Mouse (Mus musculus): Measurements from ENCODE around the gene Ank.
"Not testable (repeated sequence)": the region's sequence is repeated elsewhere in the genome, so short reads cannot be mapped to it uniquely, and the experiment has no call there.

Ank gene

DNA sequence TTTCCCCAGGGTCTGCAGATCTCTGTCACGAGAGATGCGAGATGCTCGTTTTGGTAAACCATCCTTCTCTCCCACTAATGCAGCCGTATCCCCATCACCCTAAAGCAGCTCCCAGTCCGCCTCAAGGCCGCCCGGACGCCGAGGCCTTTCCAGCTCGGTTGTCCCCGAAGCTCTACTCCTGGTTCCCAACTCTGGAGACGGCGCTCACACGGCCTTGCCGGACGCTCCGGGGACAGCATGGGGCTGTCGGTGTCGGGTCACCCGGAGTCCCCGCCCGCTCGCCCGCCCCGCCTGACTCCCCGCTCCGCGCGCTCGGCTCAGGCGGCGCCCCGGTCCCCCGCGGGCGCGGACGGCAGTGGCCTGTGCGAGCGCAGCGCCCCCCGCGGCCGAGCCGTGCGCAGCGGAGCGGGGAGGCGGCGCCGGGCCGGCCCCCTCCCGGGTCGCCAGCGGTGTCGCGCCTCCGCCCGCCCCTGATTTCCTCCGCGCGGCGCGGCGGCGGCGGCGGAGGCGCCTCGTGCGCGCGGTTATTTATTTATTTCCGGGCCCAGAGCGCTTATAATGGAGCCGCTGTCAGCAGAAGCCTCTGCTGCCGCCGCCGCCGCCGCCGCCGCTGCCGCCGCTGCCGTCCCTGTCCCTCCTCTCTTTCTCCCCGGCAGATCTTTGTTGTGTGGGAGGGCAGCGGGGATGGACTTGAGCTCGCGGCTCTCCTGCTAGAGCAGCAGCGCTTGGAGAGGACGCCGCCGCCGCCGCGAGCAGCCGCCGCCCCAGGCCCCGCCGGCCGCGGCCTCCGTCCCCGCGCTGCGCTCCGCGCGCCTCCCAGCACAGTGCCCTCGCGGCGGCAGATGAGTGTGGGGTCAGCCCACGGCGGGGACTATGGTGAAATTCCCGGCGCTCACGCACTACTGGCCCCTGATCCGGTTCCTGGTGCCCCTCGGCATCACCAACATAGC is at the start of gene Ank:
TSS of gene Ank (plus strand) at position 547 of the 950 bp plus-strand sequence.
- DNase-seq, result peak; percentile 85

DNA sequence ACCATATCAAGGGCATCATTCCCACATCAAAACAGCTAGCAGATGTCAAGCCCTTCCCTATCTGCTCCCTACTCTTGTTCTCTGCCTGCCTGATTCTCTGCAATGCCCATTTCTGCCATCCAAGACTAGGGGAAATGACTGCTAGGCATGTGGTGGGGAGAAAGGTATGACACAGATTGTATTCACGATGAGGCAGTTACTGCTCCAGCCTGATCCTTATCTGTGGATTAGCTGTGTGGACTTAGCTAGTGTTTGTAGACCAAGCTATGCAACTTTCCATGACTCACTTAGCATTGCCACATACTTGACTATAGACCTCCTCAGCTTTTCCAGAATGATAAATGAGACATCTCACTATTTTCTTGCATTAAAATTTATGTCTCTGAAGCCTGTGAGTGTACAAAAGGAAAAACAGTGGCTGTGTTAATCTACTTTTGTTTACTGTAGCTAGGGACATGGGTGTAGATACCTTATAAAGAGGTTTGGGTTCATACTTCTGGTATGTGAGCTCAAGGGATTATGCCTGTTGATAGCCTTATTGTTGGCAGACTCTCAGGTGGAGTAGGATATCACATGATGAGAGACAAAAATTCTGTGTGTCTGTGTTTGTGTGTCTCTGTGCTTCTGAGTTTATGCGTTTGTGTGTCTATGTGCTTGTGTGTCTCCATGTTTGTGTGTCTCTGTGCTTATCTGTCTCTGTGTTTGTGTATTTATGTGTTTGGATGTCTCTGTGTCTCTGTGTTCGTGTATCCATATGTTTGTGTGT is 47.7 kb upstream of the Ank start:
- DNase-seq, result no peak

DNA sequence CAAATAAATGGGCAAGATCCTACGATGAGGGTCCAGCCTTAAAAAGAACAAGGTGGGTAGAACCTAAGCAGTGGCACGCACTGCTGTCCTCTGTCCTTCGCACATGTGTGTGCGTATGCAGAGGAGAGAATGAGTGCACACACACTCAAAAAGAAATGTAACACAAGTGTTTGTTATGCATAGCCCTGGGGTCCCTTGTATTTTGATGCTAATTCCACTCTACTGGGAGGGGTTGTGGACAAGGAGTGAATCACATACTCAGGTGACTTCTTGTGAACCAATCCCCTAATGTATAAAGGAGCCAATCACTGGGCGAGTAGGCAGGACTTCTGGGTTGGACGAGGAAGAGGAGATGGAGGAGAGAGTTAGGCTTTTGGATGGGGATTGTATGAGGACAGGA is 44.9 kb upstream of the Ank start:
- no peak for DNase-seq

DNA sequence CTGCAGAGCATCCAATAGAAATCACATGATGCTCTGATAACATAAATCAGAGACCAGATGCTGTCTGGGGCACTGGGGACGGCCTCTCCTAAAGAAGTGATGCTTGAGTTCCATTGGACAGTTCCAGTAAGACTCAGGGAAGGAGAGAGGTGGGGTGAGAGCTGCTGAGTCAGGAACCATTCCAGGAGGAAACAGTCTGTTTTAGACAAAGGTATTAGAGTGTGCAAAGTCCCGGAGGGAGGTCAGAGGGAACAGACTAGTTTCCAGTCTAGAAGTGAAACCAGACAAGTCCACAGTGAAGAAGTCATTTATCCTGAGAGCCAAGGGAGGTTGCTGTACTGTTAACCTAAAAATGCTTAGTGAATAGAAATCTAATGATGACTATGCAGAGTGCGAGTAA is 38.9 kb upstream of the Ank start:
- DNase-seq, result no peak

DNA sequence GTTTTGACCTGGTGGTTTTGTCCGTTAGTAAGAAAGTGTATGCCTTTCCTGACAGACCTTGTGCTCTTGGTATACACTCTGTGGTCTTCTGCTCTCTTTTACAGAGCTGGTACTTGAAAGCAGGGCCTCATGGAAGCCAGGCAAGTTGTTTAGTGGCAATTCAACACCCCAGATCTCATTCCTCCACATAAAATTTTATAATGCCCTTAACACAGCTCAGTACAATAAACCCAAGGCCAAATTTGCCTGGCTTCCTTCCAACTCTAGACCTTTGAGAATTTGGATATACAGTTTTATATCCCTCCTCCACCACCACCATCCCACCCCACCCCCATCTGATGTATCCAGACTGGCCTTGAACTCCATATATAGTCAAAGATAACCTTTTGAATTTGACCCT is 36.2 kb upstream of the Ank start:
- no peak for DNase-seq

DNA sequence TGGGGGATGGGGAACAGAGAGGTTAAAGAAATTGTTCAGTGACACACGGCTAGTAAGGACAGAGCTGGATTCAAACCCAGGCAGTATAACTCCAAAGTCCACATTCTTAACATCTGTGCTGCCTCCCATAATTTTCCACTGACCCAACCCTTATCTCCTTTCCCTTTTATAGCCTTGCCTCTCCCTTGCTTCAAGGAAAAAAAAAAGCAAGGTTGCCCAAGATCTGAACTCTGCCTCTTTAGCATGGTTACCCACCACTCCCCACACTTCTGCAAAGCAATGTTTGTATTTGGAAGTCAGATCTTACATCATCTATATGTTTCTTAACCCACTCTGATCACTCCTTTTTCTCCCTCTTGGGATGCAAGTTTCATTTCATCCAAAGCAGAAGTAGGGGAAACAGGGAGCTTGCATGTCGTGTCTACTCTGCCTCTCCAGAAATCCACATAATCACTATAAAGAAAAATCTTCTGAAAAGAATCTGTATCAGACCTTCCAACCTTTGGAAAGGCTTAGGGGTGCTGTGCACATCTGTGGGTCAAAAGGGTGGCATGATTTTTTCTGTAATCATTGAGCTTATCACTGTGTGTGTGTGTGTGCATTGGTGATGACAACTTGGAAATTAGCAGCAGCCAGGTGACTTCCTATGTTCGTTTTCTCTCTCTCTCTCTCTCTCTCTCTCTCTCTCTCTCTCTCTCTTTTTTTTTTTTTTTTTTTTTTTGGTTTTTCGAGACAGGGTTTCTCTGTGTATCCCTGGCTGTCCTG is 33.4 kb upstream of the Ank start:
- no peak for DNase-seq

DNA sequence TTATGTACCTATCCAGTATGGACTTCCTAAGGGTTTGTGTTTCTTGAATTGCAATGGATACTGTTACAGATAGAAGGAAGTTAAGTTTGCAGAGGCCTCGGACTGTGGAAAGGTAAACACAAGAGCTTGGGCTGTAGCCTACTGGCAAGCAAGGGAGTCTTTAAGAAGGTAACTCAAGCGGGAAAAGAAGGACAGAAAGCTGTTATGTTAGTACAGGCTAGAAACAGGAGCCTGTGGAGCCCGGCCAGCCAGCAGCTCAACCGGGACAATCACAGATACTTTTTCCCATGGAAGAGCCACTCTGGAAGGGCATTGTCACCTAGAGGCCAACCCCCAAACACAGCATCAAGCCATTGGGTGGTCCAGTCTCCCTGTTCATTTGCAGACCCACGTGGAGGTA is 31.1 kb upstream of the Ank start:
- DNase-seq, result no peak

DNA sequence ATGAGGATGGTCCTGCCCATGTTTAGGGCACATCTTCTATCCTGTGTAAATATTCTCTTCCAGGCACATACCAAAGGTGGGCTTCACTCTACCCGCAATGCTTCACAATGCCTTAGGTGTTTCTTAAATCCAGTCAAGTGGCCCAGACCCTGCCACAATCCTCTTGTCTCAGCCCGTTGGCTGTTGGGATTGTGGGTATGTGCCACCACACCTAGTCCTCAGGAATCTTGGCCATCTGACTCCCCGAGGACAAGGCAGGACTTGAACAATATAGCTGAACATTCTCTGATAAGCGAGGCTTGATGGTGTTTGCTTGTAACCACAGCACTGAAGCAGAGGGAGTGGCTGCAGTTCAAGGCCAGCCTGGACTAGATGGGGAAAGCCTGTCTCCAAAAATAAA is 30.3 kb upstream of the Ank start:
- no peak for DNase-seq

DNA sequence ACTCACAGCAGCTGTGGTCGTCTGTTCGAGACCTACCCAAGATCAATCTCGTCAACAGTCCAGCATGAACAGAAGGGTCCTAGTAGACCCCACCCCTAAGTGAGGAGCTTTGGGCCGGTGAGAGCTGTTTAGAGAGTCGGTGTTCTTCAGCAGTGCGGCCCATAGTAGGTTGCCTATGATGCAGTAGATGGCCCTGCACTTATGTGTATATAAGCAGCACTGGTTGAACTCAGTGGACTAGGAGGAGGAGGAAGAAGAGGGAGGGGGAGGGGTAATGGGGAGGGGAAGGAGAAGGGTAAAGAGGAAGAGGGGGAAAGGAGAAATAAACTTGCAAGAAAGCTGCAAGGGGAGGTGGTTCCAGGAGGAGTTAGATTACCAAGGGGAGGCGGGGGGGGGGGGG is 25.4 kb upstream of the Ank start:
- no peak for DNase-seq

DNA sequence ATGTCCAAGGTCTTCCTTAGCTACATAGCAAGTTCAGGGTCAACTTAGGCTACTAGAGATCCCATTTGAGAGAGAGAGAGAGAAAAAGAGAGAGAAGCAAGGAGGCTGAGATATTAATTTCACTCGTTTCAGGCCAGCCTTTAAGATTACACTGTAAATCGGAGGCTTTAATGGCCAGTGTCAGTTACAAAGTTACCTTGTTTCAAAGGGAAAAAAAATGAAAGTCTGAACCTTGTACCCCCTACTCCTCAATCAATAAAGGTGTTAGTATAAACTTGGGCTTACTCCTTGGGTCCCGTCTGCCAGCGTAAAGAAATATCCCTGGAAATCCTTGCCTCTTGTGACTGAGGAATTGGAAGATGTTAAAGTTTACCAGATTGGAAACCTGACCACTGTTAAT is 24.9 kb upstream of the Ank start:
- no peak for DNase-seq

DNA sequence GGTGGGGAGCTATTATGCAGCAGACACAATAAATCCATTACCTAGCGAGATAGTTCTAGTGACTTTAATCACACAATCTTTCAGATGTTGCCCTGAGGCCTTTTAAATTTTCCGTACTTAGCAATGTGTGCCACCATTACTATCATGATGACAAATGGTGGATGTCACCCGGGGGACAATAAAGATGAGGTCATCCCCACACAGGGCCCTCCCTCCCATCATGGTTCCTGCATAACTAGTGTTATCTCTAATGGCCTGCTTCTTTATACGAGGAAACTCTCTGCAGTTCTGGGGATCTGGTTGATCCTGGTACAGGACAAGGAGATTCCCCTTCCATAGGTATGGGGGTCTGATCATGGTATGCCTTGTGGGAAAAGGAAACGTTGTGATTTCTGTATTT is 24.5 kb upstream of the Ank start:
- no peak for DNase-seq

DNA sequence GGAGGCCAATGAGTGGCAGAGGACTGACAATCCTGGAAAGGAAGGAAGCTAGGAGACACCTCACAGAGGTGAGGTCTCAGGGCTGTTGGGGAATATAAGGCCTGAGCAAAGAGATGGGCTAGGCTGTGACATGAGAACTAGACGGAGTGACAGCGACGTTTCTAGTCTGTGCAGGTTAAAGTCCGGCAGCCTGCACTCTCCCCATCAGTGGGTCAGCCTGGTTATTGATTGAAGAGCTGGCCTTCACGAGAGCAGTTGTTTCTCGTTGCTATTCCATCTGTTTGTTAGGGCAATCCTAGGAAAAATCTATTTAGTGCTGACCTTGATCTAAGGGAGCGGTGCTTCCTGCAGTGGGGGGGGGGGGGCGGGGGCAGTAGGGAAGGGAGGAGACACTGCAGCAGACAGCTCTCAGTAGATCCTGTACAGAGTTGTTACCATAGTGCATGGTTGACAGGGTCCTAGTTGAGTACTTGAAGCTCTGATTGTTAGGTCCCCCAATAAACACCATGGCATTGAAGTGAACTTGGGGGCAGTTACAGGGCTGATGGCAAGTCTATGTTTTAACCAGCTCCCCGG is 21.6 kb upstream of the Ank start:
- no peak for DNase-seq

DNA sequence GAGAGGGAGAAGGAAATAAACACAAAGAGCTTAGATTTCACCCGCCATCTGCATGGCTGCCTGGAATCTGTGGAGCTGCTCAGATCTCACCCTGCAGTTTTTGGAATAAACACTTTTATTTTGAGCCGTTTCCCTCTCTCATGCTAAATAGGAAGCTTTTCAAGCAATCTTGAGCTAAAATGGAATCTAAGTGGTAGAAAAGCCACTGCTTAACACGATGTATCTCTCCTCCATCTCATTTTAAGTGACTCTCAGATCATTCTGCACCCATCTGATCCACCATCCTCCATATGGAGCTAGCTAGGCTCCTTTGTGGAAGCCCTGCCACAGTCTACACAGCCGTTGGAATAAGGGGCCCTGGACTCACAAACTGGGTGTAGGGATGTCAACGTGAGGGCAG is 15.8 kb upstream of the Ank start:
- no peak for DNase-seq

DNA sequence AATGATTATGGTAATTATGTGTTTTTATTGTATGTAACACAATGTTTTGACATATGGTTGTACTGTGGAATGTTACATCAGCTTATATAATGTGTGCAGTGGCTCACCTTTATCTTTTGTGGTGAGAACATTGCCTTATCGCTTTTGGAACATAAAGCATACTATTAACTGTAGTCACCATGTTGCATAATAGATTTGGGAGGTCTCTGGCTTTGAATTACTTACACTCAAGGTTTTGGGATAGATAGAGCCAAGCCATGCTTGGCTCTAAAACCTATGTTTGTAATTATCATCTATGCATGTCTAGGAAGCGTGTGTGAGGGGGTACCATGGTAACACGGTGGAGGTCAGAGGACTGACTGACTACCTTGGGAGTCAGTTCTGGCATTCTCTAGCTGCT is 14.7 kb upstream of the Ank start:
- DNase-seq, result no peak

DNA sequence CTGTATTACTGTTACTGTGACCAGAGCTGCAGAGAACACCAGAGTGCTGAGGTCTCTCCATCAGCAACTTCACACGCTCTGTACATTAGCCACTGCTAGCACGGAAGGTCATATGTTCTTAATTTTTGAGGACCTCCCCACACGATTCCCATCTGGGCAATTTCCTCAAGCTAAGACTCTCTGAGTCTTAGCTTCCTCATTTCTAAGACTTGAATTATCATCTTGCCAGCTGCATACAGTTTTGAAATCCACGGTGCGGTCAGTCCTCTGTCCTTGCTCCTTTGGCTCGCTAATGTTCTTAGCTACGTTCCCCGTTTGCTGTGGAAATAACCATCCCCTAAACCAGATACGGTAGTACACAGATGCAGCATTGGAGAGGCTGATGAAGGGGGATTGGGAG is 14.0 kb upstream of the Ank start:
- no peak for DNase-seq

DNA sequence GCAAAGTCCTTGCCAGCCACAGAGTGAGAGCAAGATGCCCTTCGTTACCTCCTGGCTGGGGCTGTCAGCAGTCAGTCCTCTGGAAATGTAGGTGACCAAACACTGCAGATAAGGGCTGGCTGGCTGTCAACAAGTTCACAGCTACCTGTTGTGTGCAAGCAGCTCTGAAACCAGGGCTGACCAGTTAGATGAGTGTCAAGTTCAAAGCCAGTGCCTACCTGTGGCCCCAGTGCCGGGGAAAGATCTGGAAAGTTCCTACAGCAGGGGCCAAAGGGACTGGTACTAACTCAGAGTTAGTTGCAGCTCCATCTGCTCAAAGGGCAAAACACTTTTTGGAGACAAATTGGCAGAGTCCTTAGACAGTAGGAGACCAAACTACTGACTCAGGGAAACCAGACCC is 9.5 kb upstream of the Ank start:
- no peak for DNase-seq

DNA sequence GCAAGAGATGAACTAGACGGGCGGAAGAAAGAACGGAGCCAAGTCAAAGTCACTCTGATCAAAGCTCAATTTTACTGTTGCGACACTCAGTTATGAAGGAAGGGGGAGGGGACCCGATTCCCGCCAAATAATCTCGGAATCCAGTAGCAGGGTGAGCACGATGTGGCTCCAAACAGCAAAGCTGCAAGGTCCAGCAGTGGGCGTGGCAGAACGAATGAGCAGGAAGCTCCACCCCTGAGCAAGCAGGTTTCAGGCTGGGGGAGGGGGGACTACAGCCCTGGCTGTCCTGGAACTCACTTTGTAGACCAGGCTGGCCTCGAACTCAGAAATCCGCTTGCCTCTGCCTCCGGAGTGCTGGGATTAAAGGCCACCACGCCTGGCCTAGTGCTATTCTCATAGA is 6.7 kb upstream of the Ank start:
- not testable (repeated sequence) for DNase-seq

DNA sequence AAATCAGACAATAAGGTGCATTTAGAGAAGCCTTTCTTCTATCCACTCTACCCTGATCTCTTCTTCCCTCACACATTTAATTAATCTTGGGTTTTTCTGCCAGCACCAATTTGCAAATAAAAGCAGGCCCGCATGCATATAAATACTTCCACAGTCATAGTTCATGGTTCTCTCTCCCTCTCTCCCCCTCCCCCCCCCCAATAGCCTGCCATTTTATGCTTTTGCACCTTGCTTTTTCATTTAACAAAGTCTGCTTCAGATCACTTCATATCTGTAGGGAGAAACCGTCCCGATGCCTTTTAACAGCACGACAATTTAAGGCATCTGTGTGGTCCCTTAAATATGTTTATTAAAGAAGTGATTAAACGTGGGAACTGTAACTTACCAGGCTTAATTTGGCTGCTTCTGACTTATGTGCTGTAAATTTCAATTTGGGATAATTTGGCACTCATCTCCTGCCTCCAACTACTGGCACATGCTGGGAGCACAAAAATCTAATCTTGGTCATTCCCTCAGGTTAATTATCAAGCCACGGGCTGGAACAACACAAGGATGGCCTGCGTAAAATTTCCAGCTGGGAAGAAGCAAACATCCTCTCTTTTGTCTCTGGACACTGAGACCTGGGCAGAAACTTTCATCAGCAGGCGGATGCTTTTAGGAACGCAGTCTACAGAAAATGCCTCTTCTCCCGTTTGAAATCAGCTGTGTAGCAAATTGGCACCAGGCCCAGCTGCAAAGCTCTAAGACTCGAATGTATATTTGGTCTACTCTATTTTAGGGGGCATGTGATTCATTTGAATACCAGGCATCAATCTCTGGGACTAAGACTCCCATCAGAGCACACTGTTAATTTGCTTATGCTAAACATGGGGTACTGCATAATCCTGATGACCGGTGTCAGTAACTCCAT is 4.9 kb upstream of the Ank start:
- no peak for DNase-seq

DNA sequence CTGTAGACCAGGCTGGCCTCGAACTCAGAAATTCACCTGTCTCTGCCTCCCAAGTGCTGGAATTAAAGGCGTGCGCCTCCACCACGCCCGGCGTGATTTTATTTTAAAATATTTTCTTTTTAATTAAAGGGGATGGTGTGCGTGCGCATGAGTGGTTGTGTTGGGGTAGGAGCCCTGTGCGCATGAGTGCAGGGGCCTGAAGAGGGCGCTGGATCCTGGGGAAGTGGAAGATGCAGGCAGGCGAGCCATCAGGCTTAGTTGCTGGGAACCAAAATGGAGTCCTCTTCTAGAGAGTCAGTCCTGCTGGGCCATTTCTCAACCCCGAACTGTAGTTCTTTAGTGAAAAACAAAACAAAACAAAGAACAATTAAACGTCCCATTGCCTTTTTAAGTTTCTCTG is 2.6 kb upstream of the Ank start:
- DNase-seq, result no peak

DNA sequence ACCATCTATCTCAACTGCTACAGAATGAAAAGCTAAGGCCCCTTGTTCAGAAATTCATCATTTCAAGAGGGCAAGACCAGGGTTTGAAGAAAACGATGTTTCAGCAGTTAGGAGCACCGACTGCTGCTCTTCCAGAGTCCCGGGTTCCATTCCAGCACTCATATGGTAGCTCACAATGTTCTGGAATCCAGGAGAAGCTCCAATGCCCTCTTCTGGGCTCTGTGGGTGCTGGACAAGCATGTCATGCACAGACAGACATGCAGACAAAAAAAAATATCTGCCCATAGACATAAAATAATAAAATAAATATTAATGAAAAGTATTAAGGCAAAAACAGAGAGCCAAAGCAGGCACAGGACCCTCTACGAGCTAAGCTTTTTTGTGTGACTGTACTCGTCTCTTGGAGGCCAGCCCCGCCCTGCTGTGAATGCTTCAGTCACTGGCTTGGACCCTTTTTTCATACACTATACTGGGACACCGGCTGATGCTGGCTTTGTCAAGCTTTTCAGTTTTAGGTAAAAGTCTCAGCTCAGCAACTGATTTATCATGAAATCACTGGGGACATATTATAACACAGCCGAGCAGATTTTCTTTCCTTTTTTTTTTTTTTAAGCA is 979 bp upstream of the Ank start:
- DNase-seq, result no peak

DNA sequence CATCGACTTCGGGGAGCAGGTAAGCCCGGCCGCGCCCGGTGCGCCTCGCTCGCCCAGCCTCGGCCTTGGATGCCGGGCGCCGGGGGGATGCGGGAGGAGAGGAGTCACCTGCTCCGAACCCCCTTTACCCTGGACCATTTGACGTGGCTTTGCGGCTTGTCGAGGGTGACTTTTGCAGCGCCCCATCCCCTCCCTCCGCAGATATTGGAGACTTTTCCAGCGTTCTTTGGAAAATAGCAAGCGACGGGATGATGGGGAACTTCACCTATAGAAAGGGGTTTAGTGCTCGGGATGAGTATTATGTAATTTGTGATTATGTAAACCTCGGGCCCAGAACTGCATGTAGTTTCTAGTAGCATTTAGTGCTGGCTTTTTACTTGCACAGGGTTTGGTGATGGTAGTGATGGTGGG is 609 bp downstream of the Ank start:
- DNase-seq, result no peak

DNA sequence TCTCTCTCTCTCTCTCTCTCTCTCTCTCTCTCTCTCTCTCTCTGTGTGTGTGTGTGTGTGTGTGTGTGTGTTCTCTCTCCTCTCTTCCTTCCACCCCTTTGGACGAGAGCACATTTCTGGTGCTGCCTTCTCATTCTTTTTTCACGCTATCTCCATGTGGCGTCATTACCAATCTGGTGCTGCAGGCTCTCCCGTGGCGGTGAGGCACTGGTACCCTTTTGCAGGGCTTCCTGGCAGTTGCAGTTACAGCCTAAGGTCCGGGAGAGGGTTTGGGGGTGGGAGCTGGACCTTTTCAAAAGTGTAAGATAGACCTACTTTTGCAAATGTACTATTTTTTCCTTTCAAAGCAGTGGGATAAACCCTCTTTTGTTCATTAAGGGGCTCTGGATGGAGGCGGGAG is 1.2 kb downstream of the Ank start:
- no peak for DNase-seq

Data from kidney, adult 18-20 months (tissue).